Mouse (Mus musculus) thymus, adult 18-20 months (tissue): ENCODE measurements around the gene Prkcz.
A peak's percentile ranks its signal among the peaks of the same experiment; 100 is the strongest.
"Not testable (repeated sequence)": the region's sequence is repeated elsewhere in the genome, so short reads cannot be mapped to it uniquely, and the experiment has no call there.

ENCODE experiments used
- DNase-seq, 2 experiments: peaks; one replicate each; pipeline ENCODE4 v3.0.0; 2022; ENCODE audit warnings: mixed read lengths in 2 of 2

Prkcz gene

GRCm38 (mm10) chr4:155280768-155281121 lies 80.4 kb downstream of the Prkcz start:
- no peak for DNase-seq

- no peak for DNase-seq
Measured at GRCm38 (mm10) chr4:155279926-155280767, 81.0 kb downstream of the Prkcz start.

- DNase-seq = no peak
Measured at GRCm38 (mm10) chr4:155279054-155279453, 82.1 kb downstream of the Prkcz start.

- DNase-seq = no peak
Measured at GRCm38 (mm10) chr4:155277963-155278362, 83.2 kb downstream of the Prkcz start.

- no peak for DNase-seq
Measured at GRCm38 (mm10) chr4:155274851-155275250, 86.3 kb downstream of the Prkcz start.

- no peak for DNase-seq
Measured at GRCm38 (mm10) chr4:155274451-155274850, 86.7 kb downstream of the Prkcz start.

GRCm38 (mm10) chr4:155268382-155268781 lies 92.8 kb downstream of the Prkcz start:
- peak; percentile 10 to 16 for DNase-seq

GRCm38 (mm10) chr4:155267639-155268175 lies 93.5 kb downstream of the Prkcz start:
- no peak for DNase-seq

- no peak for DNase-seq
Measured at GRCm38 (mm10) chr4:155267047-155267543, 94.1 kb downstream of the Prkcz start.

- DNase-seq = no peak
Measured at GRCm38 (mm10) chr4:155264521-155265321, 96.4 kb downstream of the Prkcz start.

- no peak for DNase-seq
Measured at GRCm38 (mm10) chr4:155252253-155252652, 108.9 kb downstream of the Prkcz start.

- no peak for DNase-seq
Measured at GRCm38 (mm10) chr4:155251147-155251546, 110.0 kb downstream of the Prkcz start.

- peak in 1 of 2 experiments; percentile 25 for DNase-seq
Measured at GRCm38 (mm10) chr4:155250361-155251117, 110.6 kb downstream of the Prkcz start.

- DNase-seq = peak; percentile 81 to 83
Measured at GRCm38 (mm10) chr4:155249648-155250351, 111.4 kb downstream of the Prkcz start, which contains the start of gene Faap20. Faap20 (plus strand) TSS chr4:155249802.

GRCm38 (mm10) chr4:155249257-155249647 lies 111.9 kb downstream of the Prkcz start:
- peak; percentile 78 to 87 for DNase-seq

GRCm38 (mm10) chr4:155248054-155248453 lies 113.1 kb downstream of the Prkcz start:
- not testable (repeated sequence) for DNase-seq

- DNase-seq = no peak
Measured at GRCm38 (mm10) chr4:155246691-155247105, 114.5 kb downstream of the Prkcz start.

- DNase-seq = no peak
Measured at GRCm38 (mm10) chr4:155245770-155246492, 115.2 kb downstream of the Prkcz start.

- no peak for DNase-seq
Measured at GRCm38 (mm10) chr4:155243233-155243632, 117.9 kb downstream of the Prkcz start.

GRCm38 (mm10) chr4:155242292-155242691 lies 118.9 kb downstream of the Prkcz start:
- no peak for DNase-seq

- no peak for DNase-seq
Measured at GRCm38 (mm10) chr4:155241789-155242188, 119.4 kb downstream of the Prkcz start.
